Mouse (Mus musculus) liver, embryonic 13.5 days (tissue): ENCODE results near the gene 1700025G04Rik. TPM values are rescaled to one million over a fixed set of nuclear protein-coding genes. Genes with fewer than 3 reads are reported as not detected.

Experiments
- ATAC-seq: fragments of 200-750 bp; cut with Nextera tagmentation; 2 replicates; pipeline ENCODE4 v1.8.0; 2017; ENCODE audit warnings: low read depth, mild to moderate bottlenecking, moderate number of reproducible peaks, moderate library complexity
- DNase-seq: peaks from one replicate; pipeline ENCODE4 v3.0.0; 2022
- H3K27ac ChIP-seq: fragments of 300-500 bp; sonication (generic); 2 replicates; pipeline ENCODE4 v1.5.1; 2015; ENCODE audit warnings: moderate library complexity, mild to moderate bottlenecking, inconsistent platforms
- H3K27me3 ChIP-seq: fragments of 300-500 bp; sonication (generic); 2 replicates; pipeline ENCODE4 v1.6.1; 2015; ENCODE audit warnings: mild to moderate bottlenecking, inconsistent platforms
- H3K36me3 ChIP-seq: fragments of 300-500 bp; sonication (generic); 2 replicates; pipeline ENCODE4 v1.6.1; 2015; ENCODE audit warnings: mild to moderate bottlenecking, inconsistent platforms
- H3K4me1 ChIP-seq: fragments of 300-500 bp; sonication (generic); replicated peaks from 2 replicates; pipeline ENCODE4 v1.6.1; 2015; ENCODE audit warnings: inconsistent platforms
- H3K4me2 ChIP-seq: fragments of 300-500 bp; sonication (generic); 2 replicates; pipeline ENCODE4 v1.6.1; 2015; ENCODE audit warnings: inconsistent platforms, mild to moderate bottlenecking, moderate library complexity
- H3K4me3 ChIP-seq: fragments of 300-500 bp; sonication (generic); replicated peaks from 2 replicates; pipeline ENCODE4 v1.5.1; 2015; ENCODE audit warnings: mild to moderate bottlenecking, inconsistent platforms
- H3K9ac ChIP-seq: fragments of 300-500 bp; sonication (generic); 2 replicates; pipeline ENCODE4 v1.6.1; 2015; ENCODE audit warnings: mild to moderate bottlenecking, inconsistent platforms
- H3K9me3 ChIP-seq: fragments of 300-500 bp; sonication (generic); replicated peaks from 2 replicates; pipeline ENCODE4 v1.6.1; 2016; ENCODE audit warnings: inconsistent platforms
- WGBS: fragments of 180-500 bp; shearing (Covaris S2); methylation state at CpG from one replicate; pipeline ENCODE4 v1.1.7; 2015; ENCODE audit not compliant: insufficient replicate concordance; 5-methylcytosine and 5-hydroxymethylcytosine counted together
- polyA plus RNA-seq: library from polyadenylated mRNA; unstranded; fragments of >200 nt; fragmentation: Nextera tagmentation; extraction: Ambion mirVana; gene quantifications from 2 replicates; pipeline ENCODE4 v1.2.1, GENCODE M21; 2015

The 1700025G04Rik gene
- polyA plus RNA-seq, 1 experiment from 2014 or later = 1.8 TPM

GRCm38 (mm10) chr1:151892008-151892407 is 197.9 kb downstream of the 1700025G04Rik start:
- 44% methylated on average over 5 of the region's 5 CpGs for WGBS
- DNase-seq = no peak
- no peak overlapping the region for H3K9ac ChIP-seq

GRCm38 (mm10) chr1:151891194-151891593 is 198.7 kb downstream of the 1700025G04Rik start:
- no peak for DNase-seq
- WGBS = 66% methylated on average over 9 of the region's 9 CpGs

More at GRCm38 (mm10) chr1:151892008-151892407, 197.9 kb downstream of the 1700025G04Rik start:
- Histone ChIP-seq H3K4me2 (no peak overlapping the region), H3K4me1 (no peaks in the 10 kb centered on the region), H3K27me3 (no peaks in the 10 kb centered on the region), H3K9me3 (no peaks in the 10 kb centered on the region), H3K27ac (no peak overlapping the region), H3K36me3 (no peaks in the 10 kb centered on the region), H3K4me3 (no peak overlapping the region)
- ATAC-seq = no peak

DNA sequence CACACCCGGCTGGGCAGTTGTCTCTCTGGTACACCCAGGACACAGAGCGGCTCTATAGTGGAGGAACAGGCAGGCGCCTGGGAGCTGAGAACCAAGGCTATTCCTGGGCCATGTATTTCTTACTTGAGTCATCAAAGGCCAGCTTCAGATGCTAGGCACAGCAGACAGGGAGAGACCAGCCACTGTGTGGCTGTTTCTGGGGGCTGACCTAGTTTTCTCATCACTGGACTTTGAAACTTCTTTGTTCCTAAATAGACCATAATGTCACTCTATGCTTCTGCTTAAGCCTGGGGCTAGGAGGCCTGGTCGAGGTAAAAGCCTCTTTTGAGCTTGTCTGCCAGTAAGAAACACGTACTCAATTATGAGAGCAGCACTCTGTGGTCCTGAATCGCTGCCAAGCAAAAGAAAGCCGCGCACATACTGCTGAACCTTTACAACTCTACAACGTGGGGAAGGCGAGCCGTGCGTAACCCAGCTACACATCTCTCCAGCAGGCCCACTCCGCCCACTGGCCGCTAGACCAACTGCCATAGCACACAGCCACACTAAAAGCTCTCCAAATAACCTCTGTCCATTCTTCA is 199.8 kb downstream of the 1700025G04Rik start:
- H3K4me1 ChIP-seq = no peaks in the 10 kb centered on the region
- H3K4me3 ChIP-seq = no peak overlapping the region
- H3K9ac ChIP-seq = no peak overlapping the region
- DNase-seq (no peak), ATAC-seq (no peak)
- no peak overlapping the region for H3K4me2 ChIP-seq
- H3K27me3 ChIP-seq = no peaks in the 10 kb centered on the region
- 75% methylated on average over 14 of the region's 14 CpGs for WGBS
- no peaks in the 10 kb centered on the region for H3K36me3 ChIP-seq
- no peak overlapping the region for H3K27ac ChIP-seq
- H3K9me3 ChIP-seq = no peaks in the 10 kb centered on the region

More at GRCm38 (mm10) chr1:151891194-151891593, 198.7 kb downstream of the 1700025G04Rik start:
- H3K9me3 ChIP-seq = no peaks in the 10 kb centered on the region
- H3K27me3 ChIP-seq = no peaks in the 10 kb centered on the region
- H3K27ac ChIP-seq = no peak overlapping the region
- no peak overlapping the region for H3K9ac ChIP-seq
- no peaks in the 10 kb centered on the region for H3K4me1 ChIP-seq
- H3K4me2 ChIP-seq = no peak overlapping the region
- H3K4me3 ChIP-seq = no peak overlapping the region
- H3K36me3 ChIP-seq = no peaks in the 10 kb centered on the region
- ATAC-seq = no peak

- 60% methylated on average over 5 of the region's 5 CpGs for WGBS
- H3K4me3 ChIP-seq = no peak overlapping the region
Measured at GRCm38 (mm10) chr1:151887631-151888030, 202.3 kb downstream of the 1700025G04Rik start.

DNA sequence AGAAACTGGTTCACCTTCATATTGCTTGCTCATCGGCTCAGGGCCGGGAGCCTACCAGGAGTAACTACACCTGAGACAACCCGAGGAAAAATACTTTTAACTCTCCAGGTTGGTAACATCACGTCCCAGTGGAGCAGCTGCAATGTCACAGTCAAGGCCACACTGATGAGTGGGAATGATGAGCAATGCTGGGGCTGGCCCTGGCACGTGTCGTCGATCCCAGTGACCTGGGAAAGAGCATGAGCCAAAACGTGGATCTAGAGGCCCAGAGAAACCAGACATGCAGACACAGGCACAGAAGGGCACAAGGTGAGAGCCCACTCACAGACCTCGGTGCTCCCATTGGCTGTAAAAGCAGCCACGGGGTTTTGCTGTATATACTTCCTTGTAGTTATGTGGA is 202.8 kb downstream of the 1700025G04Rik start:
- no peaks in the 10 kb centered on the region for H3K27me3 ChIP-seq
- DNase-seq (no peak), ATAC-seq (no peak)
- H3K9me3 ChIP-seq = no peaks in the 10 kb centered on the region
- WGBS = 67% methylated on average over 10 of the region's 10 CpGs
- H3K27ac ChIP-seq = no peak overlapping the region
- H3K4me2 ChIP-seq = no peak overlapping the region
- H3K4me1 ChIP-seq = no peaks in the 10 kb centered on the region
- H3K36me3 ChIP-seq = no peaks in the 10 kb centered on the region
- no peak overlapping the region for H3K4me3 ChIP-seq
- H3K9ac ChIP-seq = no peak overlapping the region

More at GRCm38 (mm10) chr1:151887631-151888030, 202.3 kb downstream of the 1700025G04Rik start:
- no peaks in the 10 kb centered on the region for H3K36me3 ChIP-seq
- no peak overlapping the region for H3K27ac ChIP-seq
- H3K9ac ChIP-seq = no peak overlapping the region
- H3K27me3 ChIP-seq = no peaks in the 10 kb centered on the region
- ATAC-seq (no peak), DNase-seq (no peak)
- H3K4me2 ChIP-seq = no peak overlapping the region
- no peaks in the 10 kb centered on the region for H3K9me3 ChIP-seq
- H3K4me1 ChIP-seq = no peaks in the 10 kb centered on the region

GRCm38 (mm10) chr1:151886171-151886570 is 203.8 kb downstream of the 1700025G04Rik start:
- ATAC-seq = no peak
- Histone ChIP-seq H3K4me2 (no peak overlapping the region), H3K4me3 (no peak overlapping the region), H3K9me3 (no peaks in the 10 kb centered on the region), H3K4me1 (no peaks in the 10 kb centered on the region), H3K27me3 (no peaks in the 10 kb centered on the region), H3K36me3 (no peaks in the 10 kb centered on the region), H3K27ac (no peak overlapping the region), H3K9ac (no peak overlapping the region)
- WGBS = 60% methylated on average over 2 of the region's 2 CpGs
- DNase-seq = no peak

- ATAC-seq = no peak
- no peak for DNase-seq
- whole genome bisulfite sequencing = 58% methylated on average over 1 of the region's 1 CpGs
- Histone ChIP-seq H3K4me3 (no peak overlapping the region), H3K4me1 (no peaks in the 10 kb centered on the region), H3K4me2 (no peak overlapping the region), H3K27me3 (no peaks in the 10 kb centered on the region), H3K36me3 (no peaks in the 10 kb centered on the region), H3K27ac (no peak overlapping the region), H3K9me3 (no peaks in the 10 kb centered on the region), H3K9ac (no peak overlapping the region)
Measured at GRCm38 (mm10) chr1:151881253-151881652, 208.7 kb downstream of the 1700025G04Rik start.

DNA sequence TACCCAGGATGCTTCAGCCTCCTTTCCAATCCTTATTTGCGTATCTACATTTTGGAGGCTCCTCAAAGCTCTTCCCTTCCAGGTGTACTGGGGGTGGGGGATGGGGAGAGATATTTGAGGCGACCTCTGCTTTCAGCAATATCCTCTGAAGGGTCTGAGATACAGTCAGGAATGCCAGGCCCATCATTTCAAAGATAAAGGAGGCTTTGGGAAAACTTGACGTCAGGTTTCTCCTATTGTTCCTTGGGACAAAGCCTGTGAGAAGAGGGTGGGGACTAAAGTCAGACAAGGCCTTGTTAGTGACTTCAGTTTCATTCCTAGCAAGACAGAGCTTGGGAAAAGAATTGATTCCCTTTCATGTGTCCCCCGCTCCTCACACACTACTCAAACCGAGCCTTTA is 209.2 kb downstream of the 1700025G04Rik start:
- Histone ChIP-seq H3K36me3 (no peaks in the 10 kb centered on the region), H3K4me3 (no peak overlapping the region), H3K4me1 (no peaks in the 10 kb centered on the region), H3K4me2 (no peak overlapping the region), H3K27ac (no peak overlapping the region), H3K9ac (no peak overlapping the region), H3K9me3 (no peaks in the 10 kb centered on the region), H3K27me3 (no peaks in the 10 kb centered on the region)
- DNase-seq (no peak), ATAC-seq (no peak)
- WGBS = 53% methylated on average over 5 of the region's 5 CpGs

- H3K4me1 ChIP-seq = no peaks in the 10 kb centered on the region
- H3K4me3 ChIP-seq = no peak overlapping the region
- H3K4me2 ChIP-seq = no peak overlapping the region
- H3K27ac ChIP-seq = no peak overlapping the region
- no peak for ATAC-seq
- H3K9ac ChIP-seq = no peak overlapping the region
- WGBS = 75% methylated on average over 13 of the region's 13 CpGs
- DNase-seq = no peak
- H3K27me3 ChIP-seq = no peaks in the 10 kb centered on the region
- H3K36me3 ChIP-seq = no peaks in the 10 kb centered on the region
- H3K9me3 ChIP-seq = no peaks in the 10 kb centered on the region
Measured at GRCm38 (mm10) chr1:151879966-151880365, 210.0 kb downstream of the 1700025G04Rik start.

GRCm38 (mm10) chr1:151879308-151879850 is 210.5 kb downstream of the 1700025G04Rik start:
- Histone ChIP-seq H3K4me2 (no peak overlapping the region), H3K9me3 (no peaks in the 10 kb centered on the region), H3K4me1 (no peaks in the 10 kb centered on the region), H3K9ac (no peak overlapping the region), H3K27me3 (no peaks in the 10 kb centered on the region), H3K4me3 (no peak overlapping the region), H3K36me3 (no peaks in the 10 kb centered on the region), H3K27ac (no peak overlapping the region)
- ATAC-seq = no peak
- DNase-seq = no peak
- WGBS = 58% methylated on average over 11 of the region's 11 CpGs

DNA sequence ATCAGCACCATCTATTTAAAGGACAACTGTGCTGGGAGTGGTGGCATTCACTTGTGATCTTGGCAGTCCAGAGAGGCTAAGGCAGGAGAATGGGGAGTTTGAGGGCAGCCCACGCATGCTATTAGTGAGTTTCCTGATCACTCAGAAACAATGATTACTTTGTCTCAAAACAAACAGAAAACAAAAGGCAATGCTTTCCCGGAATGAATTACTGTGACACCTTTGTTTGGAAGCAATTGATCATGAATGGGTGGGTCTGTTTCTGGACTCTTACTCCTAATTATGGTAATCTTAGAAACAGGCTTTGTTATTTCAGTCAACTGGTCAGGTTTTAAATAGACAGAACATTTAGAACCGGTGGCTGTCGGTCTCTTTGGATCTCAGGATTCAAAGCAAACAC is 211.5 kb downstream of the 1700025G04Rik start:
- Histone ChIP-seq H3K9me3 (no peaks in the 10 kb centered on the region), H3K27ac (no peak overlapping the region), H3K36me3 (no peaks in the 10 kb centered on the region), H3K4me1 (no peaks in the 10 kb centered on the region), H3K4me2 (no peak overlapping the region), H3K27me3 (no peaks in the 10 kb centered on the region), H3K9ac (no peak overlapping the region), H3K4me3 (no peak overlapping the region)
- DNase-seq (no peak), ATAC-seq (no peak)
- 66% methylated on average over 4 of the region's 4 CpGs for WGBS

GRCm38 (mm10) chr1:151872971-151873370 is 217.0 kb downstream of the 1700025G04Rik start:
- no peak overlapping the region for H3K4me2 ChIP-seq
- DNase-seq (no peak), ATAC-seq (no peak)
- no peaks in the 10 kb centered on the region for H3K4me1 ChIP-seq
- H3K27me3 ChIP-seq = no peaks in the 10 kb centered on the region
- H3K9me3 ChIP-seq = no peaks in the 10 kb centered on the region
- no peak overlapping the region for H3K27ac ChIP-seq
- H3K4me3 ChIP-seq = no peak overlapping the region
- no peak overlapping the region for H3K9ac ChIP-seq
- no peaks in the 10 kb centered on the region for H3K36me3 ChIP-seq
- WGBS = 71% methylated on average over 5 of the region's 5 CpGs
